Mouse (Mus musculus) testis, adult 2 months (tissue): Measurements from ENCODE around the gene 4933434E20Rik.

Experiments
- CTCF ChIP-seq: fragments of 200-500 bp; IDR thresholded peaks from 2 replicates; pipeline ENCODE4 v1.5.1; 2012; ENCODE audit warnings: low read depth, mild to moderate bottlenecking, inconsistent platforms, low read length, moderate library complexity; ENCODE audit not compliant: control insufficient read depth, insufficient read depth, insufficient replicate concordance
- POLR2A ChIP-seq: fragments of 200-500 bp; IDR thresholded peaks from 2 replicates; pipeline ENCODE4 v1.6.1; 2012; ENCODE audit warnings: low read depth, mild to moderate bottlenecking, inconsistent platforms, low read length, moderate library complexity; ENCODE audit not compliant: control insufficient read depth

GRCm38 (mm10) chr3:90083034-90083433 is 31.6 kb downstream of the 4933434E20Rik start:
- no peak for TF ChIP-seq CTCF
- no peak for TF ChIP-seq POLR2A
